Mouse (Mus musculus): ENCODE measurements at regions not wholly inside any gene's neighbourhood (a gene's known extent, or its start where the extent isn't known, plus 50 kb on each side); places are given as distances from the start of the nearest gene placed in this dataset.
"Not testable (repeated sequence)": the region's sequence is repeated elsewhere in the genome, so short reads cannot be mapped to it uniquely, and the experiment has no call there.

DNA sequence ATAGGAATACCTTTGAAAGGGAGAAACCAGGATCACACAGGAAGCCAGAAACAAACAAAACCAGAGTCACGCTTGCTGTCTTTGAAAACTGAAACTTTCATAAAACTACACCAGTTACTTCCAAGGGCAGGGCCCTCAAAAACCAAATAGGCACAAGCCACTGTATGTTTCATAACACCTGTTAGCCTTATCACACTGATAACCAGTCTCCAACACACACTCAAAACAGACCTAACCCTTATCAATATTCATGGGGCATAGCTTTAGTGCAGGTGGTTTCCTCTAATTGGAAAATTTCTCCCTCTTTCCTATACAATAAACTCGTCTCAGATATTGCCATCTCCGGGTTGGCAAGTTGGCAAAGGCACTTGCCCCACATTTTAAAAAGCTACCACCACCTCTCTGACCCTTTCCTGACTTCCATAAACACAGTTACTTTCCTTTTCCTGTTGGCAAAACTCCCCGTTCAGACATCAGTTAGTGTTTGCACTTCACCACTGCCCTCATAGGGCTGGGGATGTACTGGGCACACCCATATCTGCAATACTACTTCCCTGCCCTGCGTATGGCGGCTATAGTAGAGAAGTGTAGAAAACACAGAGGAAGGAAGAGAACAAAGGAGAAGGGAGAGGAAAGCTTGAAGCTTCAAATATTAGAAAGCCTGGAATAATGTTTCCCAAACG lies 169.1 kb upstream of the Col8a1 start:
- DNase-seq (ENCODE audit: low spot score in 2 of 2) = no peak

DNA sequence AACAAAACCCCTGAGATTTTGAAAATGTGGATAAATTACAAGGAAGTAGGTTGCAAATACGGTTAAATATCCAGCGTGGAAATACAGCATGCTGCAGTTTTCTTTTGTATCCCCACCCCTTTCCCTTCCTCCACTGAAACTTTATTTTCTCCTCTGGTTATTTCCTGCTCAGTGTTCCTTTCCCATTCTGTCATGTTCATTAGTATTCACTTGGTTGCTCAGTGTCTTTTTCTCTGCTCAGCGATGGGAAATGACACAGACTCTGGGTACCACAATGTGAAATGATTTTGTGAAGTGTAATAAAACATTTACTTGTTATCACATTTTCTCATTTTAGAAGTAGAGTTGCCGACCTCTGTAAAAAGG lies 169.6 kb upstream of the Col8a1 start:
- no peak for DNase-seq (ENCODE audit: low spot score in 2 of 2)

DNA sequence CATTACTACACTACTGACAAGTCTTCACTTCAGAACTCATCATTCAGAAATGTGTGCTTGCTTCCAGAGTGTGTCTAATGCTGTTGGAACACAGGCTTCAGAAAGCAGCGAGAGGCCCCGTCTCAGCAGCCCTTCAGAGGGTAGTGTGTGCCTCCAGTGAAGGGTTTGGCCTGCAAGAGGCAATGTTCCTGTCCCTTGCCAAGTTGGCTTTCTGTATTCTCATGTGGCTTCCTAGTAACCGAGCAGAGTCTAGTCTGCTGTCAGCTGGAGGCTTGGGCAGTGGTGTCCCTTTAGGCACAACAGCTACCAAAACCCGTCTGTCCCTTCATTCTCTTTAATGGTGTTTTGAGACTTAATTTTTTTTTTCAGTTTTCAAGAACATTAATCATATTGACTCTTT lies 173.3 kb upstream of the Col8a1 start:
- peak in 1 of 2 experiments; percentile 11 for DNase-seq (ENCODE audit: low spot score in 2 of 2)

DNA sequence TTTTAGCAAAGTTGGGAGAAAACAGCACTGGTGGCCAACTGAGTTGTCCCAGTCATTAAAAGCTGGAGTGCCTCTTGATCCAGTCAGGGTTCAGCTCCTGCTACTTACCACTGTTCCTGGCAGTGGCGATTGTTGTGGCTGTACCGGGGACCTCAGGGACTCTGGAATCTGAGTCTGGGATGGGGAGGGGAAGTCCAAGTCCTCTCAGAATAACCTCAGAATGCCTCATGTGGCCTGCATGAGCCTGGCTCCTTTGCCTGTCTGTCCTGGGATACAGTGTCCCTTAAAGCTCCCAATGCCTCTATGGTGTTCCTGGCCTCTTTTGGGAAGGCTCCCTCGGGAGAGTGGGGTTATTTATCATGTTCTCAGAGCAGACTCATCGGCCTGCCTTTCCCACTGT lies 173.8 kb upstream of the Col8a1 start:
- DNase-seq (ENCODE audit: low spot score in 2 of 2) = no peak

DNA sequence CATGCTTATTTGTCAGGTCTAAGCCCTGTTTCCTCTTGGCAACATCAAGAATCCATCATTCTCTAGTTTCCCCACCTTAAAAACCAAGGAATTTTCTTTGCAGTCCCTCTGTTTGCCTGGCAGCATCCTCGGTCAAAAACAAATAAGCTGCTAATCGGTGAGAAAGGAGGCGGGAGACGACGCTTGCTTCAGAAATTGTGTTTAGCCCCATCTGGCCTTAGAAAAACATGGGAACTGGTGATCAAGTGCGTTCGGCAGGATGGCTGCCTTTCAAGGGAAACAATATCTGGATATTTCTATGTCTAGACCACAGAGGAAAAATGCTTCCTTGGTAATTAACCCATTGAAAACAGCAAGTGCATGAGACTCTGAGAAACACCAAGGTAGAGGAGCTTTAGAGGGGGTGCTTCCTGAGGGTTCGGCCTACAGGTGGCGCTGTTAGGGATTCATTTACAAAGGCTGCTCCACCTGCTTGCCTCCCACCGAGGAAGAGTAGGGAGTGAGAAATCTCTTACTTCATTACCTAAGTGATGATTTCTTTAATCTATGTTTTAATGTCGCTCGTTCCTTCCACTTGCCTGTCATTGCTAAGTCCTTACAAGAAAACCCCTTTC lies 174.7 kb upstream of the Col8a1 start:
- DNase-seq (ENCODE audit: low spot score in 2 of 2) = no peak

DNA sequence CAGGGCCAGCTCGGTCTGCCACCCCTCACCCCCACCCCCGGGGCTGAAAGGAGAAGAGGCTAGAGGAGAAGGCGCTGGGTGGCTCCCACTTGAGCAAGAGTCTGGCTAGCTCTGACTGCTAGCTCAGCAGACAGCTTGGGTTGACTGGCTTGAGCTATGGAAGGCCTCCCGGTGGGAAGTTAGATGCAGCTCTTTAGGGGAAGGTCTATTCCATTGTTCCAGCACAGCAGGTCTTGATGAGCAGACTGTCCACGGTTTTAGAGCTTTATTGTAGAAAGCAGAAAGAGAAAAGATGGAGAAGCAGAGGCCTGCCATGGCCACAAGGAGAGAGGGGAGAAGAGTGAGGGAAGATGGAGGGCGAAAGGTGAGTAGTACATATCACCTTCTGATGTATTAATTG lies 190.9 kb upstream of the Col8a1 start:
- no peak for DNase-seq (ENCODE audit: low spot score in 2 of 2)

DNA sequence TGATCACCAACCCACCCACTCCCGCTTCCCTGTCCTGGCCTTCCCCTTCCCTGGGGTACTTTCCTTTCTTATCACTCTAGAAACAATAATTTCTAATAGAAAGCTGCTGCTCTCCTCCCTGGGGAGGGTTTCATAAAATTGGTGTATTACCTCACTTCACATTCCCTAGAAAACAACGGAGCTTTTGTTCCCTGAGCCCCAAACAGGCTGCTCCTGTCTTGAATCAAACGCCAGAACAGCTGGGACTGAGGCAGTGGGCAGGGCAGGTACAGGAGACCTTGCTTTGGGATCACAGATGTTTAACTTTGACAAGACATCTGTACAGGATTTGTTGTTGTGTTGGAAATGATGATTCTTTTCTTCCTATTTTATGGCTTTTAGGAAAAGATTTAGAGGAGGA lies 192.8 kb upstream of the Col8a1 start:
- no peak for DNase-seq (ENCODE audit: low spot score in 2 of 2)

DNA sequence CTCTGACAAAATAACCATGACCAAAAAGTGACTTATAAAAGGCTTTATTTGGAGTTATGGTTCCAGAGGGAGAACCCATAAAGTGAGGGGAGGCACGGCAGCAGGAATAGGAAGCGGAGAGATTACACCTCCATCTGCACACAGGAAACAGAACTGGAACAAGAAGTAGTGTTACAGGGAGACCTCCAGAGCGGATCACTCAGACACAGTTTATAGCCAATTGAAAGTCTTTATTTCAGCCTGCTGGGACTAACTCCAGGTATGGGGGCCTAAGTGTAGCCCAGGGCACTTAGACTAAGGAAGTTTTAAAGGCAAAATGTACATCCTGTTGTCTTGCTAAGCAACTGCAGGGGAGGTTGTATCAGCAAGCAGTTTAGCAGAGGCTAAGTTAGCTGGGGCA lies 195.1 kb upstream of the Col8a1 start:
- DNase-seq (ENCODE audit: low spot score in 2 of 2) = no peak

DNA sequence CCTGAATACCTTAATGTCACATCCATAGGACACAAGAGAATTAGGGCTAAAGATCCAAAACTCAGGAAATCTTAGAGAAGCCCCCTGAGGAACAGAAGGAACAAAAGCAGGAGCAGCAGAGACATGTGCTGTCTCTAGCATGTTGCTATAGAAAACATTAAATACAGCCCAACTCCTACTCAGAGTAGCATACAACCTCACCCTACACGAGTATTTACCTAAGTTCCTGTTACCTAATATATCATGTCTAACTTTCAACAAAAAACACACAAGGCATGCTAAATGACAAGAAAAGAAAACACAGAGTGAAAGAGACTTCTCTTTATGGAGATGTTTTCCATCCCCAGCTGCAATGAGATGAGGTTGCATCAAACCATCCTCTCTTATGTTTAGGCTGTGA lies 216.4 kb upstream of the Col8a1 start:
- DNase-seq (ENCODE audit: low spot score in 2 of 2) = no peak

DNA sequence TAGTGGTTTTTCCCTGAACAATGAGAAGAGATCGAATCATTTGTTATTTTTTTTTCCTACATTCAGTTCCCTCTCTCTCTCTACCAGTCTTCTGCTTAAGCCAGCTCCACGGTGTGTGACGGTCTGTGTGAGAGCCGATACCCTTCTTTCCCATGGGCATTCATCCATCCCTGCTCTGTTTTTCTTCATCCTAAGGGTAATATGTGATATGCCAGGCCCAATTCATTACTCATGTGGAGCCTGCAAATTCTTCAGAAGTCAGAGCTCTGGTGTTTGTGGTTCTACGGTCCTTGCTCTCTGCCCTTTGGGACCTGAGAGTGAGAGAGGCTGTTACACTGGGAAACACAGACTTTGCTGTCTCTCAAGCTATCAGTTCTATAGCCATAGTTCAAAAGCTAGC lies 229.6 kb upstream of the Col8a1 start:
- no peak for DNase-seq (ENCODE audit: low spot score in 2 of 2)

DNA sequence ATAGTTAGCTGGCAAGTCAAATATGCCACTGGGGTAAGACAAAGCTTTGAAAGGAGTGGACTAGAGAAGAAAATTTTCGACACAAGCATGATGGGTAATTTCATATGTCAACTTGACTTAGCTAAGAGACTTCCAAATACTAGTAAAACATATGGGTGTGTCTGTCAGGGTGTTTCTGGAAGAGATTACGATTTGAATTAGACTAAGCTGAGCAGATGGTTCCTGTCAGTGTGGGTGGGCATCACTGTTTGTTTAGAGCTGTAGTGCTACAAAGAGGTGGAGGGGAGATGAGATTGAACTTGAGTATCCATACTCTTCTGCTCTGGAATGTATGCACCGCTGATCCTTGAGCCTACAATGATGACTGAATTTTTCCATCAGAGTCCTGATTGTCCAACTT lies 251.2 kb upstream of the Col8a1 start:
- peak in 1 of 2 experiments; percentile 36 for DNase-seq (ENCODE audit: low spot score in 2 of 2)

DNA sequence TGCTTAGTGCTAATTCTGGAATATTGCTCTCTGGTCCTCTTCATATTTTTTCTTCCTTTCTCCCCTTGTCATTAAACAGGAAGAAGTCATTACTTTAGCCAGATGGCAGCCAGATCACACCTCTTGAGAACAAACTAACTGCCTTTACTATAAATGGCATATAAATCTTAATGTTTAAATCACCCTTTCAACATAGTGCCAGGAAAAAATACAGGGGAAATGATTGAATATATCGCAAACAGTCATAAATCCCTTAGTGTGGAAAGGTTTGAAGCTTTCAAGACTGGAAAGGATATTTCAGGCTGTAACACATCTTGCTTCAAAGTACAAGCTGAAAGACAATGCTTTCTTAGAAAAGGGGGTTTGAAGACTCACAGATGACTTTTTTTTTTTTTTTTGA lies 259.0 kb upstream of the Col8a1 start:
- peak in 1 of 2 experiments; percentile 16 for DNase-seq (ENCODE audit: low spot score in 2 of 2)

DNA sequence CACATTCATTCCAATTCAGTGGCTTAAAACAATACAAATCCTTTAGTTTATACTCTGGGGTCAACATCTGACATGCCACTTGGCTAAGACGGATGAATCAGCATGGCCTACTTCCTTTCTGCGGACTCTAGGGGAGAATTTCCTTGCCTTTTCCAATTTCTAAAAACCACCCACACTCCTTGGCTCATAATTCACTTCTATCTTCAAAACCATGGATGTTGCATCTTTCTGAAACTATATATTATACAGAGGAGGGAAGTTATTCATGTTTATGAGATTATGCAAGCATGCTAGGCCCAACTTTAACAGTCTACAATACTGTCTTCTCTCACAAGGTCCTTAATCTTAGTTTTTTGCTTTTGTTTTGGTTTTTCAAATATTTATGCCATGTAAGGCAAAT lies 273.0 kb upstream of the Col8a1 start:
- DNase-seq (ENCODE audit: low spot score in 2 of 2) = no peak

DNA sequence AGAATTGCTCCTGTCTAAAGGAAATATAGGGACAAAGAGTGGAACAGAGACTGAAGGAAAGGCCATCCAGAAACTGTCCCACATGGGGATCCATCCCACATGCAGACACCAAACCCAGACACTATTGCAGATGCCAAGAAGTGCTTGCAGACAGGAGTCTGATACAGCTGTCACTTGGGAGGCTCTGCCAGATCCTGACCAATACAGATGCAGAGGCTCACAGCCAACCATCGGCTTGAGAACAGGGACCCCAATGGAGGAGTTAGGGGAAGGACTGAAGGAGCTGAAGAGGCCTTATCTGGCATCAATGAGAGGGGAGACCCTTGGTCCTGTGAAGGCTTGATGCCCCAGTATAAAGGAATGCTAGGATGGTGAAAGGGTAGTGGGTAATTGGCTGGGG lies 274.0 kb upstream of the Col8a1 start:
- DNase-seq (ENCODE audit: low spot score in 2 of 2) = not testable (repeated sequence)

DNA sequence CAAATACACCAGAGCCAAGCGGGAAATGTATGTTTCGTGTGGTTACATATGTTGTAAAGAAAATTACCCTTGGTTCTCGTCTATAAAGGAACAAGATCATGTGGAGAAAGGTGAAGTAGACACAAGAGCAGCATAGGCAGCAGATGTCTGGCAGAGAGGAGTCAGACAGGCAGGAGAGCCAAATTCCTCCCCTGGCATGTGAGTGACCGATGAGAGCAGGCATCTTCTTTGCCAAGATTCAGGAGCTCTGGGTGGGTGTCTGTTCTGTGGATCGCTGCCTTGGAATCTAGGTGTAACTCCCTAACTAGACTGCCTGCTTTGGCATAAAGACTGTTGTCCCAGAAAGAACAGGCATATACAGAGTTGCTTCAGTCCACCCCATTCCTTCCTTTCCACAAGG lies 275.1 kb upstream of the Col8a1 start:
- no peak for DNase-seq (ENCODE audit: low spot score in 2 of 2)

DNA sequence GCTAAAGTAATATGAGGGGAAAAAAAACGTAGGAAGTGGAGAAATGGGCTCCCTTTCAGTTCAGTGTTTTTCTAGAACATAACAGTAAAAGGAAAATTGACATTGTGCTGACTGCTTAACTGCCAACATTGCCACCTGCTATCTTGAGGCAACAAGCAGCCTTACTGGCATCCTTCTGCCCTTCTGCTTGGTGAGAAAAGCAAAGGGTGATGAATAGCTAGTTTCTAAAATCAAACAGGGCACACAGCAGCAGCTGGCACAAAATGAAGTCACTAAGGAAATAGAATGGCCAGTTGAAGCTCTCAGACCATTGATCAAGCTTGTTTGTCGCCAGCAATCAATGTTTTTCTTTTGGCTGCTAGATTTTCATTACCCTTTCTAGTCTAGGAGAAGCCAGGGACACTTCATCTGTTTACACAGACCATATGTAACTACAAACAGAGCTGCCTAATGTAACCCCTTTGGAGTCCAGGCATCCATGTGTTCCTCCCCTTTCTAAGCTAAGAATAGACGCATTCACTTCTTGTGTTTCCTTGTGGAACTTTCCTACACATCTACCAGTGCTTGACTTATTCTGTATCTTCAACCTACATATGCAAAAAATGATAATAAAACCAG lies 314.2 kb upstream of the Col8a1 start:
- DNase-seq (ENCODE audit: low spot score in 2 of 2) = no peak

DNA sequence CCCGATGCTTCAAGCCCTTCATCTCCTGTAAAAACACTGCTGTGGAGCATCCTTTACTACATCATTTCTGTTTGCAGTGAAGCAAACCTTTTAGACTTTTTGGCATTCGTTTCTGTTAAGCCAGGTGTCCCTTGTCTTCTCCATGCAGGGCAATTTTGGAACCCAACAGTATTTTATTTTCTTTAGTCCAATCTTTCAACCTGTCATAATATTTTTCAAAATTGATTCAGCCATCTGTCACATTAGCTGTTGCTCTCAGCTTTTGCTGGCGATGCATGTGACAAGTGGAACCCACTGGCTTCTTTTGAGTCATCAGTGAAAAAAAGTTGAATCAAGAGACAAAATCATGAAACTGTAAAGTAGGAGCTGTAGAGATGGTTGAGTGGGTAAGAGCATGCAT lies 317.9 kb upstream of the Col8a1 start:
- no peak for DNase-seq (ENCODE audit: low spot score in 2 of 2)

DNA sequence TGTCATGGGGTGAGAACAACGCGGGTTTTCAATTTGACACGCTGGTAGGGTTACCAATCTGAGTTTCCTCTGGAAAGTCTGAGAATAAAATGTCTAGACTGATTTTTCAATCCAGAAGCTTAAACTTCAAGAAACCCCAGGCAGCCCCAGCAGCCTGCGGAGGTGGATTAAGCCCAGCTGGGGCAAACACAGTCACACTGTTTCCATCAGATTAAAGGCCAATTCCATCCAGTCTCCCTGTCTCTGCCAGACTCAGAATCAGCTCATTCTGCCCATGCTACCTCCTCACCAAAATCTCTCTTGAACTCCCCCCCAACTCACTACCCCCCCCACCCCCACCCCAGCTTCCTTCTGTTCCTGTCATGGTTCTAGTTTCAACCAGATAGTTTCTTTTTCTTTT lies 307.9 kb upstream of the Dcbld2 start:
- no peak for DNase-seq (ENCODE audit: low spot score in 2 of 2)

DNA sequence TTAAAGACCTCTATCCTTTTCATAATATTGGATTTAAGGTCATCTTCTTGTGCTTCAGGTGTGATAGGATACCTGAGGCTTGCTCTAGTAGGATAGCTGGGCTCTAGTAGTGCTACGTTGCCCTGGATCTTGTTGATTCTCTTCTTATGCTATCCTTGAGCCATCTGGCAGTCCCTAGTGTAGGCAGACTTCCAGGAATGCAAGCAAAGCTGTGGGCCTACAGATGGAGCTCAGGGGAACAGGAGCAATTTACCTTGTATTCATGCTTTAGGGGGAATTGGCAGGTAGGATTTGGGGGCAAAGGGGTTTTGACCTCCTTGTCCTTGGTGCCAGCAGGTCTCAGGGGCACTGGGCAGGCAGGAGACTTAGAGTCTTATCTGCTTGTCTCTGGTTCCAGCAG lies 297.8 kb upstream of the Dcbld2 start:
- DNase-seq (ENCODE audit: low spot score in 2 of 2) = no peak

DNA sequence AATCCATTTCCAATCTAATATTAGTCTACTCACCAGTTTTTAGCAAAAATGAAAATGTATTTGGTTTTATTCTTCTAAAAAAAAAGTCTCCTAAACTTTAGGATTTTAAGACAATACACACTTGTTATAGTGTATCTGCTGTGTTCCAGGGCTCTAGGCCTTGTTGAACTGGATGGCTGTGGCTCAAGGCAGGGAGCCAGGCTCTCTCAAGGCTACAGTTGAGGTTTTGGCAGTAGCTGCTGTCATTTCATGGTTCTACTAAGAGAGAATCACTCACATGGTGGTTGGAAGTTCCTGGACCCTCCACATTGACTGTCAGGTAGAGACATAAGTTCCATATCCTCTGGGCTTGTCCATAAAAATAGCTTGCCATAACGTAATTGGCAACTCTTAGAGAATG lies 282.2 kb upstream of the Dcbld2 start:
- DNase-seq (ENCODE audit: low spot score in 2 of 2) = no peak

DNA sequence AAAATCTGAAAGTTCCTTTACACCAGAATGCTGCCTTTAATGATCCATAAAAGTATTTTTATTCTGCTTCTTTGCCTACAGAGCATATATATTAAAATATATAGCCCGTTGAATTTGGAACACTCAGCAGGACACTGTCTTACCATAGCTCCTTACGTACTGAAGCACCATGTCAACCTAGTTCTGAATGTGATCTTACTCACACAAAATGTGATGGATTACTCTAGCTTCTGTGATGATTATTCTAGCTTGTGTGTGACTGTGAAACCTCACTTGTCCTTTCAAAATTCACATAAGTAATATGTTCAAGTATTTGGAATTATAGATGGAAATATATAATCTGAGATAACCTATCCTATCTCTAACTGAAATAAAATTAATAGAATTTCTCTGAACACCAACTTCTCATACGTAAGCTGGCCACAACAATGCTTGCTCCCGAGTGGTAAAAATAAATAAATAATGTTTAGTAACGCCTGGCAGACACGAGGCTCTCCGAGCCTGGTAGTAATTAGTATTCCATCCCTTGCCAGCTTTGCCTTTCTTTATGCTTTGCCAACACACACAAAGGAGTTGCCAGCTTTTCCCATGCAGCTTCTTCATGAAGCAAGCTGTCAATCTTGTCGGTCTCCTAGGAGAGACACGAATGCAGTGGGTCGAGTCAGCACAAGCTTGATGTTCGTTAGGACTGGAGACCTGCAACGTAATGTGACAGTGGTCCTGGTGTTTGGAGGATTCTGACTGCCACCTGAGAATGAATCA lies 271.9 kb upstream of the Dcbld2 start:
- peak in 1 of 2 experiments; percentile 4 for DNase-seq (ENCODE audit: low spot score in 2 of 2)

DNA sequence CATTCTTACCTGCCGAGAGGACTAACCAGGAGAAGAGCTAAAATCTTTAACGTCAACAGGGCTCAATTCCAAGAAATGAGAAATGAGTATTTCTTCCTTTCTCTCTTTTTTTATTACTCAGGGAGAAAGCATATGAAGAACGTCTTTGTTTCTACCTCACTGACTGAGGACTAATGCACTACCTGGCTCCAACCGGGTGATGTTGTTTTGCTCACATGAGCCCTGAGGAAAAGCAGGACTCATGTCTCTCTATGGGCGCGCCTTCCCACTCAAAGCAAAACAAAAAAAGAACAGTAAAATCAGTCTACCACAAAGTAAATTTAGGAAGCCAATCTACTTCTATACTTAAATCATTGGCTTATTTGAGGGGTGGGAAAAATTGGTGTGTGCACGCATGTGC lies 271.3 kb upstream of the Dcbld2 start:
- no peak for DNase-seq (ENCODE audit: low spot score in 2 of 2)

DNA sequence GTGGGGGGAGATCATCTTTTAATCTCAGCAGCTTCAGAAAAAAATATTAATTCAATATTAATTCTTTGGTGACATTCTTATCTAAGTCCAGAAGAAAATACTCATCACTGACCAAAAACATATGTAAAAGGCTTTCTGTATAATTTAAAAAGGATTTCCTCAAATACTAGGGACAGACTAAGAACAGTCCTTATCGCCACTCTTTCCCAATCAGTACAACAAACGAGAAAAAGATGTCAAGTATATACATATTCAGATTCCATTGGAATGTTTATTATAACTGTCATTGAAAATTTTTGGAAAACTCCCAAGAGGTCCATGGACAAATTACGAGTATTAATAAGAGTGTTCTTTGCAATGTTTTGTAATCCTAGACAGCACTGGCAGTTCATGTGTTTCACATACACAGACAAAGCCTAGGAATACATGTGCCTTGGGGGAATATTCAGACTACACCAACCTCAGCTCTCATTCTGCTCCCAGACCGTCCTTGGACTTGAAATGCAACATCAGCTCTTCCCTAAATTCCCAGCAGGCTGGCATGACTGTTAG lies 270.4 kb upstream of the Dcbld2 start:
- DNase-seq (ENCODE audit: low spot score in 2 of 2) = no peak
